Mouse (Mus musculus): ENCODE results near the gene Hsph1.

- no peak for TF ChIP-seq USF1 (IDR thresholded peaks at IDR 0.05; ENCODE audit: low read depth)
- TF ChIP-seq MYOD1 (IDR thresholded peaks at IDR 0.05; ENCODE audit: control insufficient read depth in 1 of 3, insufficient read length in 2 of 3, low read depth in 2 of 3), result no peak
- no peak for TF ChIP-seq E2F4 (IDR thresholded peaks at IDR 0.05; ENCODE audit: insufficient read depth)
- no peak for TF ChIP-seq POLR2A (IDR thresholded peaks at IDR 0.05; ENCODE audit: insufficient read length, low read depth)
- no peak for TF ChIP-seq TCF3 (IDR thresholded peaks at IDR 0.05; ENCODE audit: insufficient read length, low read depth)
- TF ChIP-seq POLR2AphosphoS2 (IDR thresholded peaks at IDR 0.05; ENCODE audit: insufficient read length, low read depth), result no peak
- no peak for TF ChIP-seq SRF (IDR thresholded peaks at IDR 0.05; ENCODE audit: control insufficient read depth, insufficient read length, low read depth)
- TF ChIP-seq MAX (IDR thresholded peaks at IDR 0.05; ENCODE audit: low read depth), result no peak
- TF ChIP-seq MYOG (IDR thresholded peaks at IDR 0.05; ENCODE audit: control insufficient read depth in 1 of 3, insufficient read depth in 1 of 3, insufficient read length in 2 of 3, low read depth in 2 of 3), result no peak
- TF ChIP-seq TCF12 (IDR thresholded peaks at IDR 0.05; ENCODE audit: insufficient read depth, poor library complexity, severe bottlenecking), result no peak
Measured at GRCm38 (mm10) chr5:149647367-149648115, 11.4 kb upstream of the Hsph1 start.
